Mouse (Mus musculus) liver, embryonic 14.5 days (tissue): Measurements from ENCODE around the gene Angptl8.

Experiments
- CTCF ChIP-seq: IDR thresholded peaks from 2 replicates; pipeline ENCODE4 v1.5.1; 2016; ENCODE audit warnings: antibody characterized with exemption, low read depth, control low read depth
- EP300 ChIP-seq: IDR thresholded peaks from 2 replicates; pipeline ENCODE4 v1.6.1; 2016; ENCODE audit warnings: antibody characterized with exemption, low read depth

- TF ChIP-seq CTCF (no peak), EP300 (no peak)
Observed at GRCm38 (mm10) chr9:21842391-21842790, 7.1 kb downstream of the Angptl8 start.
